Mouse (Mus musculus) heart, embryonic 10.5 days (tissue): ENCODE data around the gene Olfr885. TPM values are rescaled to one million over a fixed set of nuclear protein-coding genes. Genes with fewer than 3 reads are reported as not detected.

Experiments used
- DNase-seq: peaks from one replicate; pipeline ENCODE4 v3.0.0-alpha.2; 2017; ENCODE audit warnings: low spot score
- H3K27ac ChIP-seq: fragments of 300-500 bp; sonication (generic); 2 replicates; pipeline ENCODE4 v1.5.1; 2016; ENCODE audit warnings: mild to moderate bottlenecking
- H3K27me3 ChIP-seq: fragments of 300-500 bp; sonication (generic); 2 replicates; pipeline ENCODE4 v1.6.1; 2016; ENCODE audit warnings: mild to moderate bottlenecking; ENCODE audit not compliant: poor library complexity, insufficient read depth, severe bottlenecking
- H3K36me3 ChIP-seq: fragments of 300-500 bp; sonication (generic); 2 replicates; pipeline ENCODE4 v1.6.1; 2016; ENCODE audit warnings: mild to moderate bottlenecking, moderate library complexity
- H3K4me1 ChIP-seq: fragments of 300-500 bp; sonication (generic); 2 replicates; pipeline ENCODE4 v1.6.1; 2016; ENCODE audit warnings: mild to moderate bottlenecking
- H3K4me3 ChIP-seq: fragments of 300-500 bp; sonication (generic); 2 replicates; pipeline ENCODE4 v1.5.1; 2016; ENCODE audit warnings: mild to moderate bottlenecking, moderate library complexity
- H3K9me3 ChIP-seq: fragments of 300-500 bp; sonication (generic); 2 replicates; pipeline ENCODE4 v1.6.1; 2016; ENCODE audit warnings: mild to moderate bottlenecking, moderate library complexity
- WGBS: fragments of 180-500 bp; shearing (Covaris S2); methylation state at CpG from one replicate; pipeline ENCODE4 v1.1.7; 2016; 5-methylcytosine and 5-hydroxymethylcytosine counted together
- polyA plus RNA-seq: library from polyadenylated mRNA; unstranded; fragments of >200 nt; fragmentation: Nextera tagmentation; extraction: Ambion mirVana; gene quantifications from 2 replicates; pipeline ENCODE4 v1.2.1, GENCODE M21; 2016

The Olfr885 gene
- polyA plus RNA-seq, result not detected in 2 replicates

DNA sequence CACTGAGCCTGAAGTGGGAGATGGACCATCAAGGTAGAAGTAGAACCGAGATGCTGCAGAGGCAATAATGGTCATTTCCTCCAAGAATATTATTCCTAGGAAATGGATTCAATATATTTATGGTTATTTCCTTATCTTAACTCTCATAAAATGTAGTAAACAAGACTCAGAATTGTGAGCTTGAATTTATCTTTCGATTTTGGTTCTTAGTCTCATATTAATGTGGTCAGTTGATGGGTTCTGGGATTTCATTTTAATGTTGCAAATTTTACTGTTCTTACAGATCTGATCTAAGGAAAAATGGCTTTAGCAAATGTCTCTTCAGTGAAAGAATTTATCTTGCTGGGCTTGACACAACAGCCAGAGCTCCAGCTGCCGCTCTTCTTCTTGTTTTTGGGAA, at the start of gene Olfr885:
Gene Olfr885 (plus strand): TSS at position 301 of the 400 bp plus-strand sequence.
- Histone ChIP-seq H3K4me1 (no peaks in the 10 kb centered on the region), H3K36me3 (no peaks in the 10 kb centered on the region), H3K9me3 (no peaks in the 10 kb centered on the region), H3K27ac (no peak within 1 kb of the TSS), H3K4me3 (no peak within 1 kb of the TSS), H3K27me3 (no peaks in the 10 kb centered on the region)
- WGBS, result 77% methylated on average over 3 of the region's 3 CpGs
- no peak for DNase-seq

DNA sequence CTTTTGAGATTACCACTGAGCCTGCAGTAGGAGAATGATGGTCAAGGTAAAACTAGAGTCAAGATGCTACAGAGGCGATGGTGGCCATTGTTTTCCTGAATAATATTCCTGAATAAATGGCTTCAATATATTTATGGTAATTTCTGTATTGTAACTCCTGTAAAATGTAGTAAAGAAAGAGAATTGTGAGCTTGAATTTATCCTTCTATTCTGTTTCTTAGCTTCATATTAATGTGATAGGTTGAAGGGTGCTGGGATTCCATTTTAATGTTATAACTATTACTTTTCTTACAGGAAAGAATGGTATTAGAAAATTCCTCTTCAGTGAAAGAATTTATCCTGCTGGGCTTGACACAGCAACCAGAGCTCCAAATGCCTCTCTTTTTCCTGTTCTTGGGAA, 35.6 kb upstream of the Olfr885 start, which contains the start of gene Olfr883:
Gene Olfr883 (plus strand): TSS at position 301 of the 400 bp plus-strand sequence.
- no peak for DNase-seq
- Histone ChIP-seq H3K36me3 (no peaks in the 10 kb centered on the region), H3K9me3 (no peaks in the 10 kb centered on the region), H3K27ac (no peak within 1 kb of the TSS), H3K4me1 (no peaks in the 10 kb centered on the region), H3K4me3 (no peak within 1 kb of the TSS), H3K27me3 (no peaks in the 10 kb centered on the region)
- 82% methylated on average over 1 of the region's 1 CpGs for WGBS

DNA sequence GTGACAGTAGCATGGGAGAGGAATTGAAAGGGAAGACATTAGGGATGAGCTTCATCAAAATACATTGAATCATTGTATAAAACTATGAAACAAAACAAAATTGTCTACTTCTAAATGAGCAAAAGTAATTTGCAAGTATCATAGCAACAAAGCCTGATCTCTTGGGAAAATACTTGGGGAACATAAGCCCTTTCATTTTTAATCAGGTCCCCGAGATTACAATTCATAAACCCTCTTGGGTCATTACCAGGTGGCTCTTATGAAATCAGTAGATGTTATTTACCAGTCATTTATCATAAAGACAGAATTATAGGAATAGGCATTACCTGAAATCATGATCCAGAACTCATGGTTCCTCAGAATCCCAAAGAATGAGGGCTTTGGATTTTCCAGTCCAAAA, 14.9 kb upstream of the Olfr885 start, which contains the start of gene Olfr884:
Gene Olfr884 (plus strand): TSS at position 301 of the 400 bp plus-strand sequence.
- no peak for DNase-seq
- H3K36me3 ChIP-seq, result no peaks in the 10 kb centered on the region
- WGBS, result 58% methylated on average over 1 of the region's 1 CpGs

DNA sequence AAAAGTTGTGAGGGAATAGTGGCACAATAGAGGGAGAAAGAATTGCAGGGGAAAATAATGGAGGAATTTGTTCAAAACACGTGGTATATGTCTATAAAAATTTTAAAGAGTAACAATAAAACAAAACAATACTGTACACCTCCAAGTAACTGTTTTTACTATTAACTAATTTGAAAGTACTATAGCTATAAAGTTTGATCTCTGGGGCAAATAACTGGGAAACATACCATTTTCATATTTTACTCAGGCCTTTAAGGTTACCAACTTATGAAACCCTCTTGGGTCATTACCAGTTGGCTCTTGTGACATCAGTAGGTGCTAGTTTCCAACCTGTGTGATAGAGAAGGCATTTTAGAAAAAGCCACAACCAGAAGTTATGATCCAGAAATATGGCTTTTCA, 22.6 kb downstream of the Olfr885 start, which contains the start of gene Olfr887:
Gene Olfr887 (plus strand): TSS at position 301 of the 400 bp plus-strand sequence.
- no peaks in the 10 kb centered on the region for H3K9me3 ChIP-seq
- H3K36me3 ChIP-seq, result no peaks in the 10 kb centered on the region
- no peaks in the 10 kb centered on the region for H3K27me3 ChIP-seq
- no peak for DNase-seq
- WGBS, result 74% methylated on average over 1 of the region's 1 CpGs
- no peaks in the 10 kb centered on the region for H3K4me1 ChIP-seq
- no peak within 1 kb of the TSS for H3K27ac ChIP-seq
- H3K4me3 ChIP-seq, result no peak within 1 kb of the TSS

More for the DNA sequence above, 14.9 kb upstream of the Olfr885 start, which contains the start of gene Olfr884:
- no peak within 1 kb of the TSS for H3K4me3 ChIP-seq
- H3K9me3 ChIP-seq, result no peaks in the 10 kb centered on the region
- H3K4me1 ChIP-seq, result no peaks in the 10 kb centered on the region
- no peaks in the 10 kb centered on the region for H3K27me3 ChIP-seq
- H3K27ac ChIP-seq, result no peak within 1 kb of the TSS

DNA sequence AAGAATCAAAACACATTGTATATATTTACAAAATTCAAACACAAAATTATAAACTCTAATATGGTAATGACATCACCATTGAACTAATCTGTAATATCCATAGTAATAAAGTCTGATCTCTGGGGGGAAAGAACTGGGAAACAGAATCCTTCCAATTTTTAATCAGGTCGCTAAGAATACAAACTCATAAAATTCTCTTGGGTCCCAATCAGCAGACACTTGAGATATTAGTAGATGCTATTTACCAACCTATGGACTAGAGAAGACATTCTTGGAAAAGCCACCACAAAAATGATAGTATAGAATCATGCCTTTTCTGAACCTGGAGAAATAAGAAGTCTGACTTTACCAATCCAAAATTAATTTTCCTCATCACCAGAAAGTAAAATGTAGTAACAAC, 46.7 kb downstream of the Olfr885 start, which contains the start of gene Olfr888:
Gene Olfr888 (plus strand): TSS at position 301 of the 400 bp plus-strand sequence.
- no peak for DNase-seq
- Histone ChIP-seq H3K27ac (no peak within 1 kb of the TSS), H3K36me3 (no peaks in the 10 kb centered on the region), H3K9me3 (no peaks in the 10 kb centered on the region), H3K27me3 (no peaks in the 10 kb centered on the region), H3K4me3 (no peak within 1 kb of the TSS), H3K4me1 (no peaks in the 10 kb centered on the region)
- WGBS, result 73% methylated on average over 1 of the region's 1 CpGs

Other genes with a start within 250 kb of the Olfr885 start
- gene Olfr877, start 207.1 kb upstream of the Olfr885 start, polyA plus RNA-seq, result not detected in 2 replicates
- gene Olfr145, start 164.6 kb upstream of the Olfr885 start, polyA plus RNA-seq, result not detected in 2 replicates
- not detected in 2 replicates for gene Olfr878, start 143.5 kb upstream of the Olfr885 start, polyA plus RNA-seq
- not detected in 2 replicates for gene Olfr881, start 69.5 kb upstream of the Olfr885 start, polyA plus RNA-seq
- not detected in 2 replicates for gene Olfr883, start 35.5 kb upstream of the Olfr885 start, polyA plus RNA-seq
- gene Olfr884, start 14.8 kb upstream of the Olfr885 start, polyA plus RNA-seq, result not detected in 2 replicates
- gene Olfr887, start 22.8 kb downstream of the Olfr885 start, polyA plus RNA-seq, result not detected in 2 replicates
- not detected in 2 replicates for gene Olfr888, start 46.8 kb downstream of the Olfr885 start, polyA plus RNA-seq
- gene Olfr889, start 53.9 kb downstream of the Olfr885 start, polyA plus RNA-seq, result 0.05 and 0.19 TPM in 2 replicates
- not detected in 2 replicates for gene Olfr890, start 81.2 kb downstream of the Olfr885 start, polyA plus RNA-seq
- gene Olfr891, start 119.5 kb downstream of the Olfr885 start, polyA plus RNA-seq, result not detected in 2 replicates
- gene Olfr893, start 147.0 kb downstream of the Olfr885 start, polyA plus RNA-seq, result not detected in 2 replicates
- gene Olfr894, start 156.7 kb downstream of the Olfr885 start, polyA plus RNA-seq, result not detected in 2 replicates
- gene Olfr143, start 191.5 kb downstream of the Olfr885 start, polyA plus RNA-seq, result not detected in 2 replicates
- gene Olfr895, start 206.5 kb downstream of the Olfr885 start, polyA plus RNA-seq, result not detected in 2 replicates
- not detected in 2 replicates for gene Olfr896-ps1, start 229.8 kb downstream of the Olfr885 start, polyA plus RNA-seq